Mouse (Mus musculus) lung, postnatal 14 days (tissue): ENCODE measurements around the gene S1pr5.
"Not testable (repeated sequence)": the region's sequence is repeated elsewhere in the genome, so short reads cannot be mapped to it uniquely, and the experiment has no call there.

ENCODE experiments used
- DNase-seq: peaks from one replicate; pipeline ENCODE4 v3.0.0; 2021

Gene S1pr5

DNA sequence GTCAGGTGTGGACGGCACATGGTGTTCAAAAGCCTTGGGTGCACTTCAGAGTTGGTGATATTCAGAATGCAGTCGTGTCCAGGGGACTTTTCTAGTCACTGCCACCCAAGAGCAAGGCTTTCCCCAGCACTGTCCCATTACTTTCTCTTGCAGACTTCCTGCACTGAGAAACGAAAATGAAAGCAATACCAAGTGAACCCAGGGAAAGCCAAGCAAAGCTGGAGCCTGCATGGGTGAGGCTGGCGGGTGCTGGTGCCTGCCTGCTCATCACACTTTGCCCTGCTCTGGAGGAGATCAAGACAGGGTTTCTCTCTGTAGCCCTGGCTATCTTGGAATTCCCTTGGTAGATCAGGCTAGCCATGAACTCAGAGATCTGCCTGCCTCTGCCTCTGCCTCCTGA lies 12.9 kb downstream of the S1pr5 start:
- no peak for DNase-seq

DNA sequence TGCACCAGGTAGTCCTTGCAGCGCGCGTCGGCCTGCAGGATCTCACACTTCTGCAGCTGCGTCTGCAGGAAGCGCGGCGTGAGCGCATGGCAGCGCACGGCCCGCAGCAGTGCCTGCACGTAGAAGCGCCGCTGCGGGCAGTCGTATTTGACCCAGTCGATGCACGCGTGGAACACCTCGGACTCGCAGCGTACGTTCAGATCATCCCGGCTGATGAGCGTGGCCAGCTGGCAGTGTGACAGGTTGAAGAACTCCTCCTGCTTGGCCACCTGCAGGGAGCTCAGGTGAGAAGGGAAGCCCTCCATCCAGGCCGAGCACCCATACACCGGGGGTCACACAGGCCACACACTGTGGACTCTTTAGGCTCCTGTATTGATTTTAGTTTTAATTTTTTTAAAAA lies 14.4 kb downstream of the S1pr5 start:
- DNase-seq = no peak

DNA sequence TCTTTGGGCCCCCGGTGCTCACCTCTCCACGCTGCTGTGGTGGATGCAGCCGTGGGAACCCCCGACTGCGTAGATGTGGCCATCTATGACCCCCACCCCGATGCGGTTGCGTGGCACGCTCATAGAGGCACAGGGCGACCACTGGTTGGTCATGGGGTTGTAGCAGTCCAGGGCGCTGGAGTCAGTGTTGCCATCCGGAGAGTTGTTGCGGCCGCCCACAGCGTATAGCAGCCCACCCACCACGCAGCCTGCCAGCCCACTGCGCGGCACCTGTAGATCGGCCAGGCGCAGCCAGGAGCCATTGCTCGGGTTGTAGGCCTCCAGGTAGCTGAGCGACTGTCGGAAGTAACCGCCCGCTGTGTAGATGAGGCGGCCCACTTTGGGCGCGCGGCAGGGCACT lies 14.9 kb downstream of the S1pr5 start:
- DNase-seq = no peak

DNA sequence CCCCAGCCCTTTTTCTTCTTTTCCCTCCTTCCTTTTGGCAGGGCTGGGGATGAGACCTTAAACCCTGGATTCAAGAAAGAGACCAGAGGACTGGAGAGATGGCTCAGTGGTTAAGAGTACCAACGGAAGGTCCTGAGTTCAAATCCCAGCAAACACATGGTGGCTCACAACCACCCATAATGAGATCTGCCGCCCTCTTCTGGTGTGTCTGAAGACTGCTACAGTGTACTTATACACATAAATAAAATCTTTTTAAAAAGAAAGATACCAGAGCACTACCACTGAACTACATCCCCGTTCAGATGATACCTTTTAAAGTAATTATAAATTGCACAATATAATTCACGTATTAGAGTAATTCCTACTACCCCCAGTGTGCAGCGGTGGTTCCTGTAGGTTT lies 15.4 kb downstream of the S1pr5 start:
- DNase-seq = no peak

DNA sequence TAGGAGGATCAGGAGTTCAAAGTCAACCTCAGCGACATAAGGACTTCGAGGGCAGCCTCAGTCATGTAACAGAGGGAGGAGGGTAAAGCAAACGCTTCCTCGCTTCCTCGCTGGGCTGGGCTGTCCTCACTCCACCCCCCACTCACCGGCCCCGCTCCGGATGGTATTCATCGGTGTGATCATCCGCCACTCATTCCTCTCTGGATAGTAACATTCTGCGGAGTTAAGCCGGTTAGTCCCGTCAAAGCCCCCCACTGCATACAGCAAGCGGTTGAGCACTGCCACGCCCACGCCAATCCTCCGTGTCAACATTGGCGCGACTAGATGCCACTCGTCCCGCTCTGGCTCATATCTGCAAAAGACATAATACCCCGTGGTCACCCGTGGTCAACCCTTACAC lies 16.7 kb downstream of the S1pr5 start:
- DNase-seq = no peak

DNA sequence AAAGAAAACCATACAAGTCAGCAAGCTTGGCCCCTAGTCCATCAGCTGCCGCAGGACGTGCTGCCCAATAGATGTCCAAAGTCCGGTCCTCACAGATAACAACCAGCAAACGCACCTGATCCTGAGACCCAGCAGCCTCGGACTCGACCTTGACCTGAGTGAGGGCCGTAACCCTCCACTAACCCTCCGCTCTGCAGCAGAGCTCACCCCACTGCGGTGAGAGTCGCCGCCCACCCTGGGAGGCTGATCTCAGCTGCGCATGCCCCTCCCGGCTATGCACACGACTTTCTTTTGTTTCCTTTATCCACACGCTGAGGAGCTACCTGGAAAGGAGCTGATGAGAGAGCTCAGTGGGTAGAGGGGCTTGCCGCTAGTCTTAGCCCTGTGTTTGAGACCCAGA lies 20.9 kb downstream of the S1pr5 start:
- no peak for DNase-seq

DNA sequence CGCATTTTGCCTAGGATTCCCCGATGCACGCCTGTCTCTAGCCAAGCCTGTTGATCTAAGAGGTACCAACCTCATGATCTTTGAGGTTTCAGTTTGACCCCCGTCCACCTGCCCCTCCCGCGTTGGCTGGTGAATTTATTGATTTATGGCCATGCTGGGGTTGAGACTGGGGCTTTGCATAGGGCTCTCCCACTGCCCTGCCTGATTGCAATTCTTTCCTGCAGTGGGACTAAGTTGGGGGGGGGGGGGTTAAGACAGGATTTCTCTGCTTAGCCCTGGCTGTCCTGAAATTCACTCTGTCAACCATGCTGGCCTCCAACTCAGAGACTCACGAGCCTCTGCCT lies 22.9 kb downstream of the S1pr5 start:
- no peak for DNase-seq

DNA sequence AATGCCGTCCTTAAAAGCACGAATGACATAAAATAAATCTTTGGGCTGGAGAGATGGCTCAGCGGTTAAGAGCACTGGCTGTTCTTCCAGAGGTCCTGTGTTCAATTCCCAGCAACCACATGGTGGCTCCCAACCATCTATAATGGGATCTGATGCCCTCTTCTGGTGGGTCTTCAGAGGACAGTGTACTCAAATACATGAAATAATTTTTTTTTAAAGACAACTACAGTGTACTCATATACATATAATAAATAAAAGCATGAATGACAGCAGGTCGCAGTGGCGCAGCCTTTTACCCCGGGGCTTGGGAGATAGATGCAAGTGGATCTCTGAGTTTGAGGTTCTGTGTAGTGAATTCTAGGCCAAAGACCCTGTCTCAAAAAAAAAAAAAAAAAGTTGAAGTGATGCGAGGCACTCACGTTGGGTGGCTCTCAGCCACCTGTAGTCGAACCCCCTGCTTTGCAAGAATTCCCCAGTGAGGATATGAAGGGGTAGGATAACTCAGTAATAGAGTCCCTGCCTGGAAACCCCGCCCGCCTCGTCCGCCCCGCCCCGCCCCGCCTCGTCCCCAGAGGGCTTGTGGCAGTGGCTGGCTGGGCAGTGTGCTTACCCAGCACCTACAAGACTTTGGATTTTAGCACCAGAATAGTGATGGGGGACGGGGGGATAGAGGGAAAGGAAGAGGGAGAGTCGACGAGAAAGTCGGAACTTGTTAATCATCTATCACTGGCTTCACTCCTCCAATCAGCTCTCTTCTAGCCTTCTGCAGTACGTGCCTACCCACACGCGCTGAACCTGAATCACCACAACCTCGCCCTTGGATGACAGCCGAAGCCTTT lies 23.4 kb downstream of the S1pr5 start:
- DNase-seq = peak; percentile 31

DNA sequence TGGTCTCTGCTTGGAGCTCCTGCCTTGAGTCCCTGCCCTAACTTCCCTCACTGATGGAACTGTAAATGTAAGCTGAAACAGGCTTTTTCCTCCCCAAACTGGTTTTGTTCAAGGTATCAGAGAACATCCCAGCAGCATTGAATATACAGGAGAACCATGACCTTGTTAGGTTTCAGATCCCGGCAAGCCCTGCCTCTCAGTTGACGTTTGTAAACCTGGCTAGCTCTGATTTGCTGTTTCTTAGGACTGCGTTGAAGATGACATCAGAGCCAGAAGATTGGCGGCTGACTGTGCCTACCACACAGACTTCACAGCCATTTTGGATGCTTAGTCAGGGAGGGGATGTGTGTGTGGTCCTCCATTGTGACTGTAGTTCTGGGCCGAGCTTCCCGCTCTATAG lies 24.3 kb downstream of the S1pr5 start:
- DNase-seq = no peak

DNA sequence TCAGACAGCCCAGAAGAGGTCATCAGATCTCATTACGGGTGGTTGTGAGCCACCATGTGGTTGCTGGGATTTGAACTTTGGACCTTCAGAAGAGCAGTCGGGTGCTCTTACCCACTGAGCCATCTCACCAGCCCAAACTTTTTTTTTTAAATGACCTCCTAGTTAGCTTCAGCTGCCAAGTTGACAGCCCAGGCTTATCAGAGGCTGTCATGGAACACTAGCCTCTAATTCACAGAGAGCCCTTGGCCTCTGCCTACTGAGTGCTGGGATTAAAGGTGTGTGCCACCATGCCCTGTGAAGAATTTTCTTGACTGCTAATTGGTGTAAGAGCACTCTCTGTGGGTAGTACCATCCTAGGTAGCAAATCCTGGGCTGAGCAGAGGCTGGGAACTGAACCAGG lies 24.8 kb downstream of the S1pr5 start:
- not testable (repeated sequence) for DNase-seq

DNA sequence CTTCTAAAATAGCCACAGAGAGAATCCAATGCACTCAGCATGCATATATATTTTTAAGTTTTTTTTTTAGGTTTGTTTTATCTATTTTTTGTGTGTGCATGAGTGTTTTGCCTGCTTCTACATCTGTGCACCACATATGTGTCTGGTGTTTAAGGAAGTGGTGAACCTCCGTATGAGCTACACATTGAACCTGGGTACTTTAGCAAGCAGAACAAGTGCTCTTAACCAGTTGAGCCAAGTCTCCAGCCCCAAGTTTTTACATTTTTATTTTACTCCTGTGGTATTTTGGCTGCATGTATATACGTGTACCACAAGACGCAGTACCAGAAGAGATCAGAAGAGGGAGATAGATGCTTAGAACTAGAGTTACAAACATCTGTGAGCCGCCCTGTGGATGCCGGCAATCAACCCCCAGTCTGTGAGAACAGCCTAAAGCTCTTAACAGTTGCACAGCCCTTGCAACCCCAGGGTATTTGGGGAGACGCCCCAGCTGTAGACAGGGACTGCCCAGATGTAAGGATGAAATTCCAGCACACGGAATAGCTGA lies 26.8 kb downstream of the S1pr5 start:
- DNase-seq = peak; percentile 55

DNA sequence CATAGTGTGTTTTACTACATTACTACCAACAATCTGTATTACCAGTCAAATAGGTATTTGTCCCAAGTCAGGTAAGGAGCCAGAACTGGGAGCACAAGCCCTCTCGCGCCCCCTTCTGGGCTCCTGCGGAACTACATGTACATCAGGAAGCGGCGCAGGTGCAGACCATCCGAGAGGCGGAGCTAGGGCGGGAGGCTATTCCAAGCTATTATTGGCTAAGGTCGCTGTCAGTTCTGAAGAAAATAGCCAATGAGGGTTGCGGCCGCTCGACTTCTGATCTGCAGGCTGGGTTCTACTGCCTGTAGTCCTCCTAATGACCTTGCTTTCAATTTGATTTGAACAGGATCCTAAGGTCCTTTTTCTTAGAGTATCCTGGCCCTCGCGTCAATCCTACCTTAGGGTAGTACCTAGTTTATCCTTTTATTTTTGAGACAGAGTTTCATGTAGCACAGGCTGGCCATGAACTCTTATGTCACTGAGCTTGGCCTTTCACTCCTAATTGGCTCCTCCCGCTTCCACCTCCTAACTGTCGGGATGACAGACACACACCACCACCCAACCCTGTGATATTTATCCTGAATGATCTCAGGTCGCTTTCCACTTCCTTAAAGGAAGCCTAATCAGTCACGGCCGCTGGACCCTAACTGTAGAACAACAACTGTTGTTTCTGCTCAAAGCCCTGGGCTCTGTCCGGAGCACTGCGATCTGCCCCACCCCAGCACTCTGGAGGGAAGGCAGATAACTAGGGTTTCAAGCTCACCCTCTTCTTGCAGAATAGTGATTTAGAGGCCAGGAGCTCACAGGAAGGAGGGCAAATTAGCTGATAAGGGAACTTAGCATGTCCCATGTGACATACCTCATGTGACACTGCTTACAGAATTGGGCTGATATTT lies 27.5 kb downstream of the S1pr5 start:
- peak; percentile 93 for DNase-seq

DNA sequence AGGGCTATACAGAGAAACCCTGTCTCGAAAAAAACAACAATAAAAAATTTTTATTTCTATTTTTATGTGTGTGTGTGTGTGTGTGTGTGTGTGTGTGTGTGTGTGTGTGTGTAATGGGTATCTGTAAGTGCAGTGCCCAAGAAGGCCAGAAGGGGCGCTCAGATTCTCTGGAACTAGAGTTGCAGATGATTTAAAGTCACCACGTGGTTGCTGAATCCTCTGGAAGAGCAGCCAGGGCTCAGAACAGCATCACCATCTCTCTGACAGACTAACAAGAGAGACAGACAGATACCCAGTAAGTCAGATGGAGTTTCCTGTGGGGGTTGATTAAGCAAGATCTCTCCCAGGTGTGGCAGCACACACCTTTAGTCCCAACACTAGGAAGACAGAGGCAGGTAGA lies 28.4 kb downstream of the S1pr5 start:
- no peak for DNase-seq

DNA sequence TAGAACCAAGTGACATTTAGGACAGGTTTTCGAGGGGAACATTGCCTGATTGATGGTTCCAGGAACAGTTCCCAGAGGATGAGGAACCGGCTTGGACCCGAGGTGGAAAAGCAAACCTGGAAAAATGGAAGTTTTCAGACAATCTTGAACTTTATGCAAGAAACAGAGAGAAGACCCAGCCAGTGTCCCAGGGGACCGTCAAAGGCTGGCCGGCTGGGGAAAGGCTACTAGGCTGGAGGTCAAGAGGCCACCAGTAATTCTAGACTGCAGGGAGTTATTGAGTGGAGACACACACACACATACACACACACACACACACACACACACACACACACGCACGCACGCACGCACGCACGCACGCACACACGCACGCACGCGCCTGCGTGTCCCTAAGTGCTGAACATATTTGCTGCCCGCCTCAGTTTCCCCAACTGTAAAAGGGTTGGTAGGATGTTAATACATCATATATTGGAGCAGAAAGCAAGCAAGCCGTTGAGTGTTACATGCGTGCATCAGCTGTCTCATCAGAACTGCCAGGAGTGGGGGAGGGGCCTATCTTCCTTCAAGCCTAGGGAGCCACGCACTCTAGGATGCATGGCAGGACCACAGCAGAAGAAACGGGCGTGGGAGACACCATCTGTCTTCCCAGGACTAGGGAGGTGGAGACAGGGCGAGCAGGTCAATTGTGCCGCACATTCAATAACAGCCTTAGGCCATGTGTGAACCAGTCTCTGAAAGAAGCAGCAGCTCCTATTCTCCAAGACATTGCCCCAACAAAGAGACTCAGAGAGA lies 32.0 kb downstream of the S1pr5 start:
- DNase-seq = no peak

DNA sequence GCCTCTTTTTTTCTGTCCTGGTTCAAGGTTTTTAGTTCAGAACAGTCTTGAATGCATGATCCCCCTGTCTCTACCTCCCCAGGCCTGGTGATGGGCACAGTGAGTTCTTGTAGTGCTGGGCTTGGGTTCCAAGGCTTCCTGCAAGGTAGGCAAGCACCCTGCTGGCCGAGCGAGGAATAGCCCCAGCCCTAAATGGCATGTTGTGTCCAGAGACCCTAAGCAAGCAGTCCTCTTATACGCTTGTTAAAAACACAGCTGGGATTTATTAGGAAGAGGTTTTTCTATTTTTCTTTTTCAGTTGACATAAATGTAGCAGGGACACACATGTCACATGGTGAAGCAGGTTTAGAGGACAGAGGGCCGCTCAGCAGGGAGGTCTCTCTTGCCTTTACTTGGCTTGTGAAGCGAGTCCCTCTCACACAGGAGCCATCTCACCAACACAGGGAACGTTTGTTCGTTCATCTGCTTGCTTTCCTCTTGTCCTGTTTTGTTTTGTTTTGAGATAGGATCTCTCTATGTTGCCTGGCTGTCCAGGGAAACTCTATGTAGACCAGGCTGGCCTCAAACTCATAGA lies 34.5 kb downstream of the S1pr5 start:
- DNase-seq = no peak

DNA sequence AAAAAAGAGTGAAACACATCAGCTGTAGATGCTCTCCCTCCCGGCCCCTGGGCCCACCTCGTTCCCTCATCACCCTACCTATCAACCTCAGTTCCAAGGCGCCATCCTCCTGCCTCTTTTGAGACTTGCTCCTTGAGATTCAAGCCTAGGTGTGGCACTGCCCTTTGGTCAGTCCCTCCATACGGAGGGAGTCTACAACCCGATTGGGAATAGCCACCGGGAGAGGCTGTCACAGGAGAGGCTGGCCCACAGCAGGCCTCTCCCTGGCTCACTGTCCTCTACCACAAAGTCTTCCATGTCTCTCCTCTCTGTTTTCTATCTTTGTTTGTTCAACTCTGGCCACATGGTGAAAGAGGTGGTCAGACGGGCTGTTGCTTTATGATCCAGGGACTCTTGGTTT lies 36.6 kb downstream of the S1pr5 start:
- DNase-seq = no peak

DNA sequence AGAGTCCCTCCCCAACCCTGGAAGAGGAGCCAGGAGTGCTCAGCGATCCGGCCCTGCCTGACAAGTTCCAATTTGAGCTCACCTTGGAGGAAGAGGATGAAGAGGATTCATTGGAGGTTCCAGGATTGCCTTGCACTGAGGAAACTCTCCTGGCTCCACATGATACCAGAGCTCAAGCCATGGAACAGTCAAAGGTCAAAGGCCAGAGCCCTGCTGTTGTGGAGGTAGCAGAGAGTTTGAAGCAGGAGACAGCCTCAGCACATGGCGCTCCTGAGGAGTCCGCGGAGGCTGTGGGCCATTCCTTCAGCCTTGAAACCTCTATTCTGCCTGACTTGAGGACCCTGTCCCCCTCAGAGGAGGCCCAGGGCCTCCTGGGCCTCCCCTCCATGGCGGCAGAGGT lies 37.4 kb downstream of the S1pr5 start:
- no peak for DNase-seq

DNA sequence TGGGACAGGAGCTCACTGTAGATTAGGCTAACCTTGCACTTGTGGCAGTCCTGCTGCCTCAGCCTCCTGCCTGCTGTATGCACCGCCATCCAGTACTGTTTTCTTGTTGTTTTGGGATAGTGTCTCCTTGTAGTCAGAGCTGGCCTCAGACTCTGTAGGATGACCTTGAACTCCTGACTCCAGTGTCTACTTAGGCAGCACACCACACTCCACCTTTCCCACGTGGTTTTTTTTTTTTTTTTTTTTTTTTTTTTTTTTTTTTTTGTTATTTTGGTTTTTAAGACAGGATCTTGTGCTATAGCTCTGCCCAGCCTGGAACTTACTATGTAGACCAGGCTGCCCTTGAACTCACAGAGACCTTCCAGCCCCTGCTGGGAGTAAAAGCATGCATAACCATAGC lies 39.6 kb downstream of the S1pr5 start:
- no peak for DNase-seq

DNA sequence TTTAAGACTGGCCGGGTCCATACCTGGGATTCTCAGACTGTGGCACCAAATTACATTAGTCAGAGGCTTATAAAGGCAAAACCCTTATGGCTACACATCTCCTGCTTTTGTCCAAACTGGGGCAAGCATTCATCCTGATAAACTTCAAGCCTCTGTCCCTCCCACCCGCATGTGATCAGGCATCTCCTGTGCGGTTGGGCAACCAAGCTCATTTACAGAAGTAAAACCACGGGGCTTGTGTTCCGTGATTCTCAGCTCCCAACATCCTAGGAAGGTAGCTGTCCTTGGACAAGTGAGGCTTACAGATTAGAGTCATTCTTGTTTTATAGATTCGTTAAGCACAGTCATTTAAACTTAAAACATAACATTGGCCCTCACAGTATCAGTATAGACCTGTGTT lies 41.4 kb downstream of the S1pr5 start:
- DNase-seq = no peak

DNA sequence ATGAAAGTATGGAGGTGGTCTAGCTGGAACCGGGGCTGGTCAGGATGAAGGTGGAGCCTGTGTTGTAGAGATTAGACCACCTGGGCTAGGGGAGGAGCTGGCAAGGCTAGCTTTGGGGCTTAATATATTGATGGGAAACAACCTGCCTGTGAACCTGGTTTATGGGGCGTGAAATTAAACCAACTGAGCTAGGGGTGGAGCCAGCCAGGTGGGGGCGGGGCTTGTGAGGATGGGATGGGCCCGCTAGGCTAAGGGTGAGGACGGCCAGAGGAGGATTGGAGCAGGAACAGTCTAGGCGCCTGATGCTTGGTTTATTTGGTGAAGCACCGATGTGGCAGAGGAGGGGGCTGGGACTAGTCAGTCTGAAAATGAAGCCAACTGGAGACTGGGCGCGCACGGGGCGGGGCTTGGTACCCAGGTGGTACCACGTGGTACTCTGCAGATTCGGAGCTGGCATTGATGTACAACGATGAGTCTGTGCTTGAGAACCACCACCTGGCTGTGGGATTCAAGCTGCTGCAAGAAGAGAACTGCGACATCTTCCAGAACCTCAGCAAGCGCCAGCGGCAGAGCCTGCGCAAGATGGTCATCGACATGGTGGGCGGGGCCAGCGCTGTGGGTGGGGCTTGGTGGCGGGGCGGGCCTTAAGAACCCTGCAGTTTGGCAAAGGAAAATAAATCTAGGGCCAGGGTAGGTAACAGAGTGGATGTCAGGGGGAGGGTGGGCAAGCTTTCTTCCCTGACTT lies 43.5 kb downstream of the S1pr5 start:
- no peak for DNase-seq

DNA sequence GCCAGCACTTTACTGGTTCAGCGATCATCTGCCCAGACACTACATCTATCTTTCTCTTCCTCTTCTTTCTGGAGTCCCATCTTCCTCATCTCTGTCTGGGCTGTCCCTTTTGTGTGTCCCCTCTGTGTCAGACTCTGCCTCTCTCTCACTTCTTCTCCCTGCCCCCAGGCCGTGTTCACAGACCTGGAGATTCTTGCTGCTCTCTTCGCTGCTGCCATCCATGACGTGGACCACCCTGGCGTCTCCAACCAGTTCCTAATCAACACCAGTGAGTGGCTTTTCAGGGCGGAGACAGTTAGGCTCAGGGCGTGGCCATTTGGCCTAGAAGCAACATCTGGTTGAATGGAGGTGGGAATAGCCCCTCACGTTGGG lies 44.1 kb downstream of the S1pr5 start:
- DNase-seq = no peak

DNA sequence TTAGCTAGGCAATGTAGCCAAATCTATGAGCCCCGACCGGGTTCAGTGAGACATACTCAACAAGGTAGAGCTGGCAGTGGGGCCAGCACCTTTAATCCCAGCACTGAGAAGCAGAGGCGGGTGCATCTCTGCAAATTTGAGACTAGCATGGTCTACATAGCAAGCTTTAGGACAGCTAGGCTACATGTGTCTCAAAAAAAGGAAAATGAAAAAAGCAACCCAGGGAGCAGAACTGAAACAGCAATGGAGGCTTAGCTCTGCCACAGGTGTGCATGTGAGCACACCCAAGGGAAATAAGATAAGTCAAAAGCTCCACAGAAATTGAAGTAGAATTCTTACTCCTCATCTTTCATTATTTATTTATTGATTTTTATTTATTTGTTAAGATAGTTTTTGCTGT lies 49.3 kb downstream of the S1pr5 start:
- DNase-seq = no peak
